Mouse (Mus musculus) G1E (cell line): Measurements from ENCODE around the gene Baz2b.

Experiments used
- CTCF ChIP-seq: IDR thresholded peaks from 2 replicates; pipeline ENCODE4 v1.5.1; 2012; ENCODE audit warnings: low read depth, low read length, inconsistent platforms, mixed read lengths
- GATA1 ChIP-seq: IDR thresholded peaks from 2 replicates; pipeline ENCODE4 v1.6.1; 2012; ENCODE audit warnings: borderline replicate concordance, low read length, inconsistent platforms, mixed read lengths
- GATA2 ChIP-seq: IDR thresholded peaks from 2 replicates; pipeline ENCODE4 v1.6.1; 2012; ENCODE audit warnings: low read depth, low read length, inconsistent platforms, borderline replicate concordance
- POLR2AphosphoS5 ChIP-seq: IDR thresholded peaks from 2 replicates; pipeline ENCODE4 v1.6.1; 2012; ENCODE audit warnings: low read depth, low read length, inconsistent platforms; ENCODE audit not compliant: insufficient replicate concordance
- TAL1 ChIP-seq: conservative IDR thresholded peaks from 2 replicates; pipeline ENCODE4 v1.6.1; 2012; ENCODE audit warnings: low read depth, low read length, inconsistent platforms, mixed read lengths

GRCm38 (mm10) chr2:60026554-60026953 lies 183.1 kb downstream of the Baz2b start:
- TF ChIP-seq CTCF (no peak), POLR2AphosphoS5 (no peak), TAL1 (no peak), GATA2 (no peak), GATA1 (no peak)
